ENCODE assay signal across 13 mouse cellular contexts in genomic region chr5:115644192-115644591, GRCm38 (mm10). TPM values are rescaled to one million over a fixed set of nuclear protein-coding genes. Genes with fewer than 3 reads are reported as not detected.
DNase-seq lines count a peak whose midpoint lies in the region; ATAC-seq and TF ChIP-seq lines count a peak whose summit lies in the region.
"Had no signal": no experiment of that assay in that cellular context is flagged by ENCODE, and none has a peak within 500 bp of the region (broad histone marks: within the 10 kb centered on the region; RNA-seq: fewer than 3 reads in every experiment).

No protein-coding gene starts in this region.

- H3K4me3 ChIP-seq in liver, embryonic 14.5 days (ENCODE audit: insufficient read depth in 1 of 2, low read depth in 2 of 2, low read length in 2 of 2) = no peak overlapping the region
- no peak overlapping the region for H3K4me3 ChIP-seq in CH12.LX (replicated peaks in 1 of 3; ENCODE audit: low read depth in 2 of 3, low read length in 2 of 3, poor library complexity in 1 of 3)
- H3K4me3 ChIP-seq: heart, embryonic 10.5 days; hindbrain, embryonic 15.5 days; lung, embryonic 15.5 days had no signal

- ATAC-seq in liver, embryonic 14.5 days (ENCODE audit: insufficient read depth) = no peak
- ATAC-seq in monocyte, adult 5-6 weeks (replicated peaks; ENCODE audit: insufficient number of reproducible peaks, low FRiP score, low TSS enrichment, poor library complexity, severe bottlenecking) = no peak
- ATAC-seq: Patski had no signal

- peak; percentile 60 for TF ChIP-seq CTCF in liver, embryonic 14.5 days (IDR thresholded peaks at IDR 0.05; ENCODE audit: low read depth)
- TF ChIP-seq CTCF in CH12.LX (conservative IDR thresholded peaks at IDR 0.05 in 1 of 2, IDR thresholded peaks at IDR 0.05 in 1 of 2; ENCODE audit: low read depth in 2 of 2, low read length in 2 of 2) = peak in 1 of 2 experiments; percentile 24; a peak in 1 of 4 replicates

- H3K9me3 ChIP-seq in liver, embryonic 14.5 days (ENCODE audit: control insufficient read depth, low read length) = no peaks in the 10 kb centered on the region
- no peaks in the 10 kb centered on the region for H3K9me3 ChIP-seq in CH12.LX (replicated peaks; ENCODE audit: low read length)
- H3K9me3 ChIP-seq: heart, embryonic 10.5 days; hindbrain, embryonic 15.5 days; lung, embryonic 15.5 days had no signal

- no peak for TF ChIP-seq EP300 in liver, embryonic 14.5 days (IDR thresholded peaks at IDR 0.05; ENCODE audit: low read depth)
- TF ChIP-seq EP300 in CH12.LX (IDR thresholded peaks at IDR 0.05; ENCODE audit: low read length) = no peak

- no peak overlapping the region for H3K4me2 ChIP-seq in liver, embryonic 14.5 days (ENCODE audit: low read depth)
- no peak overlapping the region for H3K4me2 ChIP-seq in CH12.LX (ENCODE audit: insufficient read depth, low read depth, poor library complexity, severe bottlenecking)
- H3K4me2 ChIP-seq: hindbrain, embryonic 15.5 days; lung, embryonic 15.5 days had no signal

- TF ChIP-seq RAD21 in CH12.LX (IDR thresholded peaks at IDR 0.05; ENCODE audit: low read depth, low read length) = peak; percentile 22

- no peaks in the 10 kb centered on the region; the same call in 1 of the 2 replicates for H3K79me2 ChIP-seq in CH12.LX (replicated peaks; ENCODE audit: control insufficient read depth, extremely low read depth, insufficient read depth, poor library complexity, severe bottlenecking)

- no peak overlapping the region for H3K9ac ChIP-seq in liver, embryonic 14.5 days (replicated peaks)
- no peak overlapping the region for H3K9ac ChIP-seq in CH12.LX (ENCODE audit: insufficient read depth, low read depth)
- H3K9ac ChIP-seq: hindbrain, embryonic 15.5 days; lung, embryonic 15.5 days had no signal

- 87% methylated on average over 9 of the region's 9 CpGs for WGBS in liver, embryonic 14.5 days (ENCODE audit: insufficient replicate concordance)

- H3K27ac ChIP-seq in liver, embryonic 14.5 days = no peak overlapping the region
- no peak overlapping the region for H3K27ac ChIP-seq in CH12.LX (ENCODE audit: insufficient read depth, low read depth)
- H3K27ac ChIP-seq: heart, embryonic 10.5 days; hindbrain, embryonic 15.5 days; lung, embryonic 15.5 days had no signal

- dilution Hi-C loops in CH12.LX (cut with MboI; ENCODE audit: extremely low pct_ligation_motif_present, extremely low pct_unique_long_range_greater_than_20kb, low sequenced_read_pairs) = no loop called here

- TF ChIP-seq POLR2A in CH12.LX (IDR thresholded peaks at IDR 0.05; ENCODE audit: low read depth, low read length) = no peak

- H3K36me3 ChIP-seq in liver, embryonic 14.5 days (replicated peaks; ENCODE audit: control insufficient read depth, insufficient read depth, low read depth) = peaks cover 72% of the 10 kb centered on the region
- H3K36me3 ChIP-seq in CH12.LX (replicated peaks in 1 of 2; ENCODE audit: control insufficient read depth in 1 of 2, insufficient read depth in 1 of 2, low read length in 1 of 2) = peaks cover 76 to 96% of the 10 kb centered on the region in 2 experiments

- no peaks in the 10 kb centered on the region for H3K4me1 ChIP-seq in liver, embryonic 14.5 days (replicated peaks; ENCODE audit: control insufficient read depth in 2 of 2, insufficient read depth in 2 of 2, low read length in 1 of 2)
- no peaks in the 10 kb centered on the region for H3K4me1 ChIP-seq in CH12.LX (ENCODE audit: control insufficient read depth in 1 of 2, insufficient read depth in 2 of 2)
- H3K4me1 ChIP-seq: hindbrain, embryonic 15.5 days; lung, embryonic 15.5 days had no signal

- in situ Hi-C loops in CH12.LX (cut with MboI; ENCODE audit: low pct_ligation_motif_present, low pct_unique_long_range_greater_than_20kb, low sequenced_read_pairs) = no loop called here

- peak; percentile 24 to 50 for DNase-seq in cerebellum, postnatal 25 days
- no peak for DNase-seq in cerebellum, adult 8-10 months
- no peak for DNase-seq in liver, embryonic 14.5 days (ENCODE audit: low read depth in 3 of 3, low spot score in 3 of 3)
- DNase-seq in liver (no peak), CH12.LX (ENCODE audit: extremely low read depth) (no peak)
- peak; percentile 45 for DNase-seq in naive thymus-derived CD4-positive, alpha-beta T cell, adult 2 months (ENCODE audit: low read depth)
- DNase-seq in gastrocnemius, postnatal 25 days = no peak
- DNase-seq: B cell, adult 2 months had no signal

- no peaks in the 10 kb centered on the region for H3K27me3 ChIP-seq in liver, embryonic 14.5 days (ENCODE audit: control insufficient read depth, insufficient read depth, low read length)
- H3K27me3 ChIP-seq in CH12.LX (replicated peaks) = no peaks in the 10 kb centered on the region
- H3K27me3 ChIP-seq: hindbrain, embryonic 15.5 days; lung, embryonic 15.5 days; Patski had no signal

TF ChIP-seq in CH12.LX, 34 proteins besides CTCF, POLR2A, EP300 and RAD21:
- TF ChIP-seq SMC3 (IDR thresholded peaks at IDR 0.05; ENCODE audit: low read depth, low read length) (peak; percentile 23; the same call in 1 of the 2 replicates), BHLHE40 (IDR thresholded peaks at IDR 0.05; ENCODE audit: low read depth, low read length) (no peak), MAX (IDR thresholded peaks at IDR 0.05; ENCODE audit: low read length) (no peak), POLR2AphosphoS2 (IDR thresholded peaks at IDR 0.05; ENCODE audit: low read depth, low read length) (no peak), USF2 (conservative IDR thresholded peaks at IDR 0.05; ENCODE audit: low read depth, low read length) (no peak), MYC (IDR thresholded peaks at IDR 0.05; ENCODE audit: low read depth, low read length) (no peak), MXI1 (IDR thresholded peaks at IDR 0.05; ENCODE audit: low read depth, low read length) (no peak)
TF ChIP-seq in CH12.LX: peak in this region for 1.

RNA-seq across cellular contexts. Expression of gene Rab35, which starts 12.5 kb away (rescaled TPM):
- 24.5 and 28.2 TPM in 2 replicates for polyA plus RNA-seq in liver, embryonic 14.5 days (2012; rRNA removed)
- polyA plus RNA-seq in liver, embryonic 14.5 days (2014; fragmentation: Nextera tagmentation; extraction: Ambion mirVana) = 14.8 and 14.9 TPM in 2 replicates
- total RNA-seq in CH12.LX (2012; rRNA removed) = 33.8 and 36.5 TPM in 2 replicates
- total RNA-seq in CH12.LX (2014; rRNA removed) = 31.9 and 37.5 TPM in 2 replicates
- polyA plus RNA-seq in CH12.LX (2012; ENCODE audit: insufficient read length, low read depth) = 62.2 and 86.3 TPM in 2 replicates
- total RNA-seq in monocyte, adult 5-6 weeks (2017) = 44.1 to 51.4 TPM (median 46.2 TPM) in 3 replicates
- total RNA-seq in gastrocnemius, postnatal 25 days (2021) = 10 to 100 TPM; 28.1 to 31.2 TPM

Comparison
In these comparisons a context has a peak if more than half of its experiments do, and no peak if none do; other contexts are left out.
1. DNase-seq: peak in cerebellum, postnatal 25 days (2 of 2) and naive thymus-derived CD4-positive, alpha-beta T cell, adult 2 months (single experiment); none in cerebellum, adult 8-10 months (single experiment), liver, embryonic 14.5 days (0 of 3), liver (single experiment), CH12.LX (single experiment) and gastrocnemius, postnatal 25 days (single experiment).